Mouse (Mus musculus) gonadal fat pad, adult 2 months (tissue): Measurements from ENCODE around the gene Zic2. TPM values are rescaled to one million over a fixed set of nuclear protein-coding genes. Genes with fewer than 3 reads are reported as not detected.

ENCODE experiments used
- DNase-seq: peaks from one replicate; pipeline ENCODE4 v3.0.0-alpha.2; 2012; ENCODE audit warnings: low read depth
- polyA plus RNA-seq: library from polyadenylated mRNA; depleted of rRNA; stranded (reverse); fragments of >200 nt; gene quantifications from 2 replicates; pipeline ENCODE4 v1.2.3, GENCODE M21; 2012

The Zic2 gene
- polyA plus RNA-seq, 1 experiment, result 0.04 TPM

DNA sequence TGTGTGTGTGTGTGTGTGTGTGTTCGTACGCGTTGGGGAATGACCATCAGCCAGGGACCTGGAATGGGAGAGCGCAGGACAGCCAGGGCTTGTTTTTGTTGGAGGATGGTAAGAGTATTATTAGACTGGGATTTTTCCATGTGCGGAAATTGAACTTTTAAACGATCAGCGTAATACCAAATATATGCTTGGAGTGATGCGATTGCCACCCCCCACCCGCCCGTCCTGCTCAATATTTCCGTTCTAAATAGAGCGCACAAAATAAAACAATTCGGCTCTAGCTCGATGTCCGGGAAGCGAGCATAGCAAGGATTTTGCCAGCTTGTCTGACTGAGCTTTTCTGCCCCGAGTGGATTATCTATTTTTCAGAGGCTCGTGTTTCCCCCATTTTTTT, 1.6 kb downstream of the Zic2 start:
- no peak for DNase-seq

DNA sequence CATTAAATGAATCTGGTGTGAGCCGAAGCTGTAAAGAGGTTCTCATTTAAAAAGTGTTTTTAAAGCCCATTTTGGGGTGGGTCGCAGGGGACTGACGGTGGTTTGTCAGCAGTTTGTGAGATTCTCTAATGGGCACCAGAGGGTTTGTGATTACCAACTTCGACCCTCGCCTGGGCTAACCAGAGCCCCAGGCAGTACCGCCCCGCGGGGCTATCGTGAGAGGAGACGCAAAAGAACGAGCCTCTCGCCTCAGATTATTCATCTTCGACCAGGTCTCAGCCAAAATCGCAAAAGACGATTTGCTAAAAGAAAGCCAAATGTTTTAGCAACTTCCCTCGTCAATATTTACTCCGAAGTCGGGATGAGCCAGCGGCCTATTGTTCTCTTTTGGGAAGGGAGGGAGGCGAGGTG, 2.0 kb downstream of the Zic2 start:
- DNase-seq, result no peak

DNA sequence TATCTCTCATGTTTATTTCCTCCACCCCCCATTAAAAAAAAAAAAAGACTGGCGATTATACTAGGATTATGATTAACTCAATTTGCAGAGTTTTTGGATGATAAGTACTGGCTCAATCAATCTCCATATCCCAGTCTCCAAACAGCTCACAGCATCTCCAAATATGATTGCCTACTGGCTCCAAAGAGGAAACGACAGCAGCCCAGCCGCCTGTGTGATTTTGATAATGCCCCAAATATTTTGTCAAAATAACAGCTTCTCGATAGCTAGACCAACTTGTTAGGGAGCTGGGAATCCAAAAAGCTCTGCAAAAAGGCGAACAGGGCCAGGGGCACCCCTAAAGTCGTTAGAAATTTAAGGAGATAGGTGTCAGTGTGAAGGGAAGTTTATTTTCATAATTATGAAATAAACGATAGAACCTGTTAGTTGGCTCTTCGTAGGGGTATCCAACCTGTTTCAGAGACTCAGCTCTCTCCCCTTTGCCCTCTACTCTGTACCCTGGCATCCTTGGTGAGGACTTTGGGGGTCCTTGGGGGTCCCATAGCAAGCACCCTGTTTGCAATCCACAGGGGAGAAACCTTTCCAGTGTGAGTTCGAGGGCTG, 2.8 kb downstream of the Zic2 start:
- DNase-seq, result no peak

DNA sequence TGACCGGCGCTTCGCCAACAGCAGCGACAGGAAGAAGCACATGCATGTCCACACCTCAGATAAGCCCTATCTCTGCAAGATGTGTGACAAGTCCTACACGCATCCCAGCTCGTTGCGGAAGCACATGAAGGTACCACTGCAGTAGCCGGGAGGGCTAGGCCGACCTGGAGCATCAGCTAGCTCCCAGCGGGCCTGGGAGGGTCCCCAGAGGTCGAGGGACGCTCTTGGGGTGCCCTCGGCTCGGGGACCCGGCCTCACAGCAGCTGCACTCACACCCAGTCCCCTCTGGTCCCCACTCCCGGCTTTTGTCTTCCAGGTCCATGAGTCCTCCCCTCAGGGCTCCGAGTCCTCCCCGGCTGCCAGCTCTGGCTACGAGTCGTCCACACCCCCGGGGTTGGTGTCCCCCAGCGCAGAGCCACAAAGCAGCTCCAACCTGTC, 3.4 kb downstream of the Zic2 start:
- DNase-seq, result no peak

DNA sequence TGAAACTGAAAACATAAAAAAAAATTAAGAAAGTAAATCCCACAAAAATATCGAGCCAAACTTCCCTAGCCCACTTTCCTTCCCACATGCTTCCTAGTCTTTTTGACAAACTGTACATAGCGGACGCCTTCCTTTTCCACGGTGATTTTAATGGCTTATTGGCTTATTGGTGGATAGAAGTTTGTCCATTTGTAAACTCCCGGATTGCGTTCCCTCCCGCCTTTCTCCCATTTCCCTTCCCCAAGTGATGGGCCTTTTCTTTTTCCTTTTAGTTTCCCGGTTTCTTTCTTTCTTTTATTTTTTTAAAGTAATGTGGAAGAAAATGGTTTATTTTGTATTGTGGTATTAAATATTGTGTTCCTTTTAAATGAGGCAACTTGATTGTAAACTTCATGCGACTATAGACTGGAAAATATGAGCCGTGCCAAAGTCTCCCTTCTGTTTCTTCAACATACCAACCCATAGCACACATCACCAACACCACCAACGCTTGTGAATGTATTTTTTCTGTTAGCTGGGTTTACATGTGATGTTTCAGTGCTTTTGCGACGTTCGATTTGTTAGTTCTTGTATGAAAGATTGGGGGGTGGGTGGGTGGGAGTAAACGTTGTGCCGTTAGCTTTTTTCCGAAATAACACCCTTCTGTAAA, 4.3 kb downstream of the Zic2 start:
- DNase-seq, result no peak

DNA sequence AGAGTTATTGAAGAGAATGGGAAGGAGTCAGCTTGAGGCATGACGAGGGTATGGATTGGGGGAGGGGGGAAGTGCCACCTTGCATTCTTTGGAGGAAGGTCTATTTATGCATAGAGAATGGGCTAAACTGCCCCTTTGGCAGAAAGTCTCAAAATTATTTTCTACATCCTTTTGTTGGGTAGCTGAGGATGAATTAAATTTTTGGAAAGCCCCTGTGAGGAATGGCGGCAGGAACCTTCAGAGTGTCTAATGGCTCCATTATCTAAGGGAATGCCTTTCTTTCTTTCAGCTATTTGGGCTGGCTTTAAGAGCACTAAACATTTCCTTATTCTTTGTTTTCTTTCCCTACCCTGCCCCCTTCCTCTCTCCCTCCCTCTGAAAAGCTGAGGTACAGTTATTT, 5.1 kb downstream of the Zic2 start:
- no peak for DNase-seq

DNA sequence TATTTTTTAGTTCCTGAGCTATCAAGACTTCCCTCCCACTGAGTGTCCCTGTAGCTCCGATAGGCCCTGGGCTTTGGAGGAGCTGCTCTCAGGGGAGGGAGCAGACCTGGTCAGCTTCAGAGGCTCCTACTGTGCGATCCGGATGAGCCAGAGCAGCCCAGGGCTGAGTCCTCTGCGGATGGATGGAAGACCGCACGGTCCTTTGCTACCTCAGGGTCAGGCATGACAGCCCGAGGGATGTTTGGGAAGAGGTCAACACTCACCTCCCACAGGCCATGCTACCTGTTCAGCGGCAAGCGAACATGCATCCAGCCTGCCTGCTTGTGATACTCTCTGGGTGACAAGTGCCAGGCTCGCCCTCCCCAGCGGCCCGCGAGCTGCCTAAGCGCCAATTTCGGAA, 5.9 kb downstream of the Zic2 start:
- DNase-seq, result no peak

DNA sequence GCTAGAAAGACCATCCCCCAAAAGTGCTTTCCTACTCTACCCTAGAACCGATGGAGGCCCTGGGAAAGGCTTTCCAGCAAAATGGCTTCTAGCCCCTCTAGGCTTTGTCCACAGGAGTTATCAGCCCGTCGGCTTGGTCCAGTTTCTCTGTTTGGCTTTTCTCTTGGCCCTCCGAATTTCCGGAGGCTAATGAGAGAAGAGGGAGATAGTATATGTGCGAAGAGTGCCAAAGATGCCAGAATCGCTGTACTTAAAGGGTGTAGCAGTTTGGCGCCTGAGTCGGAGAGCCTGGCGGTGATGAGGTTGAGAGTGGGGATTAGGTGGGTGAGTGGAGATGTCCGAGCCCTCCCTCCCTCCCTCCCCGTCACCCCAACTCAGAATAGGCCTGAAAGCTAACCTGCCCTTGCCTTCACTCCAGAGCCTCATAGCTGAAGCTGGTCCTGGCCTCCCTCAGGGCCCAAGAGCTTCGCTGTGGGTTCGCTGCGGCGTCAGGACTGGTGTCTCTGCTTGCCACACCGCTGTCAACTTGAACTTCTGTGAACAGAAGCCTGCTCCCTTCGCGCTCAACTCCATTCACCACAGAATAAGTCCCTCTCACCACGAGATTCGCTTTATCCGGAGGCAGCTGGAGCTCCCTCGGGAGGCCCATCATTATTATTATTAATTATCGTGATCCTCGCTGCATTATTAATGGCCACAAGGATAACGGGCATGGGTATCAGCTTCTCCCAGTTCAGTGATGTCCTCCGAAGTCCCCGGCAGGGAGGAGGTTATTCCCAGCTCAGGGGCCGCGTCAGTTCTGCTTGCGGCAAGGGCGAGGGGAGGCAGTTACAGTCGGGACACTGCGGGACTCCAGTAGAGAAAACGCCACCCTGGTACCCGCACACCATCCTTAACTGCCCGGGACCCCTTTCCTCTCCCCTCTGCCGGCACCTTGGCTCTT, 7.1 kb downstream of the Zic2 start:
- no peak for DNase-seq

DNA sequence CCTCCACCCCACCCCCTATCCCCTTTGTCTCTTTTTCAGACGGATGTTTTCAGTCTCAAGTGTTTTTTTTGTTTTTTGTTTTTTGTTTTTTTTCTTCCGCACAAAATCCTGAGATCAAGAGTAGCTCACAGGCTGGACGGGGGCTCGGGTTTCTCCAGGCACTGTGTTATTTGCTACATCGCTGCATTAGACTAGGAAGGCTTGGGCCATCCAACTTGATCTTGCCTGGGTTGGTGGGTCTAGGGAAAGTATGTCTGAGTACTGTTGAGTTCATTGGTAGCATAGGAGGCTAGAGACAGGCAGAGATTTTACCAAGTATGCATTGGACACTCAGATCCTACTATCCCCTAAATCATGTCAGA, 7.8 kb downstream of the Zic2 start:
- DNase-seq, result no peak

DNA sequence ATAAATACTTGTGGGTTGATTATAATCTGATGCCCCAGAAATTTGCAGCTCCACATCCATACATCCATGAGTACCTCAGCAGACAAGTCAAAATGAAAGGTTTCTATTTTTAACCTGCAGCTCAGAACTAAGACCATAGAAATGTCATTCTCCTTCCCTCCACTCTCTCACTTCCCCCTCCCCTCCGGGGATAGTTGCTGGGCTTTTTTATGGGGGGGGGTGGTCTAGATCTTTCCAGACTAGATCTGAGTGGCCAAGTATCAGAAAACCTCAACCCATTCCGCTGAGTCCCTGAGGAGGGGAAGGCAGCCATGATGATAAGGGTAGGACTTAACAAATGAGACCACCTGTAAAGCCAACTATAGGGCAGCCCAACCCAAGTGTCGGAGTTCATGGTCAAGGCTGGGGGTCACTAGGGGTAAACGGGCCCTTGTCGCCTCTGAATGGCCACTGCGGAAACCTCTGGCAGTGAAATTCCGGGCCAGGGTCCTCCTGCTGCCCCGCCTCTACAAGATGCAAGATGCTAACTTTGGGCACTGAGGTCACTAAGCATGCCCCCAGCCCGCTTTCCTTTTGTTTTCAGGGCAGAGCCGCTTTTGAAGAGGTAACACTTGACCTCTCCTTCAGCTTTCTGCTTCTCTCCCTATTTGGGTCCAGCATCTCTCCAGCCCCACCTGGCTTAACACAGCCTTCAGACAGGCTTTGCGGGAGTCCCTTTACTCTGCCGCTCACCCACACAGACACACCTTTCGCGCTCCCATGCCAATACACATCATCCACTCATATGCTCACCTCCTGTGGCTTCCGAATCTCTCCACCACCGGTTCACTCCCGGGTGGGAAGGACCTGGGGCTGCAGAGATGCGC, 8.6 kb downstream of the Zic2 start:
- DNase-seq, result no peak

DNA sequence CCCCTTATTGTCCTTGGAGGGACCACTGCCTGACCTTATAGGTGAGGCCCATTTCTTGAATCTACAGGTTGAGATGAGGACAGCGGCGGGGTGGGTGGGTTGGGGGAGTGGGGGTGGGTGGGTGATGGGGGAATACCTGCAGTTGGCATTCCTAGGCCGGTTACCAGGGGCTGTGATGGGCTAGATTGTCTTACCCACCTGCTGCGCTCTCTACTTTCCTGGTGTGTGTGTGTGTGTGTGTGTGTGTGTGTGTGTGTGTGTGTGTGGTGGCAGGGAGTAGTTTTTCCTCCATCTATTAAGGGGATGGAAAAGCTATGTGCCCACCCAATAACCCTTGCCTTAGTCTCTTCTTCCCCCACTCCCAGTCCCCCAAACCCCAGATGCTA, 9.2 kb downstream of the Zic2 start:
- DNase-seq, result no peak

DNA sequence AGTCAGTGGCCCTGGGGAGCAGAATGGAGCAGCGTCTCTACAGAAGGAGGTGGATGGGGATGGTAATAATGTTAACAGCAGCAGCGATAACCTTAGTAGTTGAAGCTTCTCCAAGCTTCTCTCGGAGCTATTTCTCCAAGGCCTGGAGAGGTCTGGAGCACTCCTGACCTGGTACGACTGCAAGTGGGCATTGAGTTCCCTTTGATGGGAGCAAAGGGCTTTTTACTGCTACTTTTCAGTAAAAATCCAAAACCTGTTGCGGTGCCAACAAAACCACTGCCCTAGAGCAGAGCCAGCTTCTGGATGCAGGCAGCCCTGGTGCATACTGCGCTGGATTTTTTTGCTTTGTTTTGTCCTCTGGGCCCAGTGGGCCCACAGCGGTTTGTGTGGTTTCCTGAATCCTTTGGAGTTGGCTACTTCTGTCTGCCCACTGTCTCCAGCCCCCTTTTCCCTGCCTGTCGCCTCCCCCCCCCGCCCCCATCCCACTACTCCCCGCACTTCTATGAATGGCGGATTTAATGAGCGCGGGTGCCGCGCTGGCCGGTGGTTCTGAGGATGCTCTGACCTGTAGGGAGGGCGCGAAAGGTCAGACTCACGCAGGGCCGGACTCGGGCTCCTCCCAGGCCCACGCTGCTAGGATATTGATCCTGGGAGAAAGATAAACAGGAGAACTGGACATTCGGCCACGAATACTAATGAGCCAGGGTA, 9.8 kb downstream of the Zic2 start:
- DNase-seq, result no peak

DNA sequence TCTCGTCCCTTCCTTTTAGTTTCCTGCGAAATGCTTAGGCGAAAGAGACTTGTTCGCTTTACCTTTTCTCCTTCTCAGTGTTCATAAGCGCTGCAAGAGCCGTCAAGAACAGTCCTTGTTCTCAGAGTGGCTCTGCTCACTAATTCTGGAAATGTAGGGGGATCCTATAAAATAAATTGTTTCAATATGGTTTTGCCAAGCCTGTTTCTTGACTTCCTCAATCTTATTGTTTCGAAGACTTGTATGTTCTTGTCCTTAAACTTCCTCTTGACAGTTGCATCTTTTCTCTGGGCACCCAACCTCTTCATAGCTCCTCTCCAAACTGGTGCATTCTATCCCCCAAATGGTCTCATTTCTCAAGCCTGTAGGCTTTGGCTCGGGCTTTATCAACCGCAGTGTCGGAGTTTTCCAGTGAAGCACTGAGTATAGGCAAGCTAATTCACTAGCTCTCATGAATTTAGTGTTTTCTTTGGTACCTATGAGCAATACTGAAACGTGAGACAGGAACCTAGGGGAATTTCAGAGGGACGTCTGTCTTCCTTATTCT, 10.5 kb downstream of the Zic2 start:
- DNase-seq, result no peak

DNA sequence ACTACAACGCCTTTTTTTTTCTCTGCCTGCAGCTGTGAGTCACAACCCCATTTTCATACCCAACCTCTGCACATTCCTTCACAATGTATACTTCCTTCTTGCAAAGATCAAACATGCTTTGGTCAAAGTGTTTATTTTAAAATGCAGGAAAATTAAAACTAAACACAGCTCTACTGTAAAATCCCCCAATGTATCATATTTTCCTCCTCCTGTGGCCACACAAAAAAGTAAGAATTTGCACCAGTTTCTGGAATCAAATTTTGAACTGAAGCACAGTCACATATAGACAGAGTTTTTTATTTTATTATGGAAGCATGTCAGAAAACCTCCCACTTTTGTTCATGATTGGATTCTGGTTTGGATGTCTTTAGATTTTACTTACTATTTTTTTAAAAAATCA, 11.4 kb downstream of the Zic2 start:
- DNase-seq, result no peak

DNA sequence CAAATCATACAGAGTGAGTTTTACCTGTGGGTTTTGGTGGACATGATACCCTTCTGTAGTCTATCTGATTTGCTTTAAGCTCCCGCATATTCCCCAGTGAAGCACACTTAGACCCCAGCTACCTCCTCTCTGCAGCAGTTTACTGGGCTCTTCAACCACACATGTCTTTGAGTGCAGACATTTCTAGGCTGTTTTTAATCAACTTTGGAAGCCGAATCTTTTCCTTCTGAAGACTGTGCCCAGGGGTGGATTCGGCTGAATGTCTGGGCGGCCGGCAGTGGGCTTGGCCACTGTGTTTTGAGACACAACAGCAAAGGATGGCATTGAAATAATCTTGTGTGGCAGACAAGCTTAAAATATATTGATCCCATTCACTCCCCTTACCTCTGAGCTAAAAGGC, 12.1 kb downstream of the Zic2 start:
- DNase-seq, result no peak

DNA sequence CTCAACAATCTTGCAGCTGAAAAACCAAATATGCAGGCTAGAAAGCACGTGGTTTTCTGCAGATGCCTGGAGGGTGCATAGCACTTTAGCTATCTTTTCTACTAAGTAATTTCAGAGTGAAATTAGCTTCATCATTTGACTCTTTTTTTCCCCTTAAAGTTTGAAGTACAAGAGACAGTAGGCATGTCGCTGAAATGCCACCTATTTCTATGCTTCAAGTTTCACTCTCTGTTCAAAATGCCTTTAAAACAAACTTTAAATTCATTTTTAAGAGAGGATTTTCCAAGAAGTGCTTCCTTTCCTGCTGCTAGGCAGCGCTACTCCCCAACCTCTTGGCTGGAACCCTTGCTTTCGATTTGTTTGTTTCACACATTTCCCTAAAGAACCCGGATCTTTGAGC, 13.8 kb downstream of the Zic2 start:
- DNase-seq, result no peak

DNA sequence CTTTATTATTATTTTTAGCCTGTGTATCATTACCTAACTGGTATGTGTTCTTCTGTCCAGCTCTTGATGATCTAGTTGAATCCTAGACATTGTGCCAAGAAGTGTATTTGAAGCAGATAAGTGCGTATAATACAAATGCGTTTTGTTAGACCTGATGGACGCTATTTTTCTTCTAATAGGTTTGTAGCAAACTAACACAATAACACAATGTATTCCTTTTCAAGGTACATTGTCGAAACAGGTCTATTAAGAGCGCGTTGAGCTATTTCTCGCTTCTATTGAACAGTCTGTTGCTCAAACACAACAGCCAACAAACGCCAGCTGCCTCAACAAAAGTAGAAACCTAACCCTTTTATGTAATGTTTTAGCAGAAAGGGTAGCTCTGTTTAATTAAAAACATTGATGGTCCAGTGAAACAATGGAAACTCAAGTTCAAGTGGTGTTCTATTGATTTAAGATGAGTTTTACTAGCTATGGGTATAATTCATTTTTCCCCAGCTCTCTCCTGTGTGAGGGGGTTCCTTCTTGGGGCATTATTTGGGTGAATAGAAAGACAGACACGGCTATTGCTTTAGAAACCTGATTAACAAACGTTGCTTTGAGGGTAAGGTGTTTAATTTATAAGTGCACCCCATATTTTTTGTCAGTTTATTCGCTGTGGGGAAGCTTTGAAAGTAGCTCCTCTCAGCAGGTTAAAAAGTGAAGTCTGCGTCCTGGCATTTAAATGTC, 14.6 kb downstream of the Zic2 start:
- no peak for DNase-seq

DNA sequence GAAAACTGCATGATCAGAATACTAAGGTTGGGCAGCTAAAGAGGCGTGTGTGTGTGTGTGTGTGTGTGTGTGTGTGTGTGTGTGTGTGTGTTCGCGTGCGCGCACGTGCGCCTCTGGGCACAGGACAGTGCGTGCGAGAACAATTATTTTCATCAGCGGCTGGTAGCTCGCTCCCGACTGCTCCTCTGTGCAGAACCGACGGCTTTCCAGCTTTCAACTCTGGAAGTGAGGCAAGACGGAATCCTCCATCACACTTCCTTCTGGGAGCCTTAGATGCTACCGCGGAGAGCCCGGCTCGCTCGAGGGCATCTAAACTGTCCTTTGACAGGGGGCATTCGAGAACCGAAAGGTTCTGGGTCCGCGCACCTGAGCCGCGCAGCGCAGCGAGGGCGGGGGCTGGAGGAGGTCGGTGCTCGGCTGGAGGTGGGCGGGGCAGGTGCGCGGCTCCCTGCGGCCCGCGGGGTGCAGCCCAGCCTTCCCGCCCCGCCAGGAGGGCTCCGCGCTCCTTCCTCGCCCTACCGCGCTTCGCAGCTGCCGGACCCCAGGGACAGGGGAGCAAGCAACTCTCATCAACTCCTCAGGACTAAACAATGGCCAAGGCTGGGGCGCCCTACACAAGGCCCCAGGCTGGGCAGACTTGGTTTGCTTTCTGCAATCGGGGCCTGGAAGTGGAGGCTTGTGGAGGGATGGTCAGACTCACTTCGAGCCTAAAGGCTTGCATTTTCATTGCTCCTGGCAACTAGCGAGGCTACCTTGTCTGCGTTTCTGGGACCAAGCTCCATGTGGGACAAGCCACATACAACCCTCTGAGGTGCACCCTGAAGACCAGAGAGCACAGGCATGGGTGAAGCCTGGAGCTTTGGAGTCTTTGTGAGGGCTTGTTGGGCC, 15.4 kb downstream of the Zic2 start, which contains the start of gene Gm10837:
Gene Gm10837 (plus strand): TSS at position 146 of the 888 bp plus-strand sequence.
- DNase-seq, result no peak

DNA sequence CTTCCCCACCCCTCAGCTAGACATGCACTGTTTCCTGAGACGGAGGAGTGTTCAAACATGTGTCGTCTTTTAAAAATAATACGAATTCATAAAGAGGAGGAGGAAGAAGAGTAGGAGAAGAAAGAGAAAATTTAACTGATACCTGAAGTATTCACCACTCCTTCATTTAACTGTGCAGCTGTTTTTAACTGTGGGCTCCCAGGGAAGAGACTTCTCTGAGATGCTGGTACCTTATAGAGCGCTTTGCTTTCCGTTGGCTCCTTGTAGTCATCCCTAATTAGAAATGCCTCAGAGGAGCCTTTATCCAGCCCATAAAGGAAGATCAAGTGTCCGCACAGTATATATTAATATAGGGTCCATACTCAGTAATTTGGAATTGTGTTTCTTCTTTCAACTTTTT, 16.3 kb downstream of the Zic2 start:
- no peak for DNase-seq
